Mouse (Mus musculus): ENCODE data around the gene Vmn1r87.
"Not testable (repeated sequence)": the region's sequence is repeated elsewhere in the genome, so short reads cannot be mapped to it uniquely, and the experiment has no call there.

The Vmn1r87 gene

DNA sequence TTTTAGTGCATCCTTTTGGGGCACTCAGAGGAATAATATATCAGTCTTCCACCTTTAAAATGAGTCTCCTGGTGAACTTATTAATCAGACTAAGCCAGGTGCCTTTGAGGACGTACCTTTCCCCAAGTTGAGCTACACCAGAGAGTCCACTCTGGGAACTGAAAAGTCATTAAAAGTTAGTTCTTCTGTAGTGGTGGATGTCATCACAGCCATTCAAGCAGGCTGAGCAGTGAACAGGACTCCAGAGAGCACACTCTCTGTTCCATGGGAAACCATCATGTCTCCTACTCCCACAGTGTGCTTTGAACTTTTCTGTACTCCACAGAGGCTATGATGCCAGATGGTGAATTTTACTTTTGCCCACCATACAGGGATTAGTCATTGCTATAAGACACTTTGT lies at the start of gene Vmn1r87:
Gene Vmn1r87 (minus strand): TSS at position 101 of the 400 bp plus-strand sequence.
- DNase-seq (ENCODE audit: low read depth, low spot score) = no peak

DNA sequence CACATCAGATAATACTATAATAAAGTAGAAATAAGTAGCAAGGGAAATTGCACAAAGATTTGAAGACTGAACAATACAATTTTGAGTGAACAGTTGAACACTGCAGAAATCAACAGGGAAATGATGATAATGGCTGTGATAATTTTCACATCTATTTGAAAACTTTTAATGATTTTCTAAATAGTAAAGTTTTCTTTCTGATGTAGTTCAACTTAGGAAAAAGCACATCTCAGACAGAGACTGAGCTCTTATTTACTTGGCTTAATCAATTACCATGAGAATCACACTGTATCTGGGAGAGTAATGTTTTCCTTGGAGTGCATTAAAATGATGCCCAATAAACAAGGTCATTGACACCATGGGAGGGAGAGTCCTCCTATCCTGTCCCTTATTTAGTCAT lies 19.3 kb upstream of the Vmn1r87 start, which contains the start of gene Vmn1r88:
Gene Vmn1r88 (plus strand): TSS at position 301 of the 400 bp plus-strand sequence.
- no peak for DNase-seq (ENCODE audit: low read depth, low spot score)

DNA sequence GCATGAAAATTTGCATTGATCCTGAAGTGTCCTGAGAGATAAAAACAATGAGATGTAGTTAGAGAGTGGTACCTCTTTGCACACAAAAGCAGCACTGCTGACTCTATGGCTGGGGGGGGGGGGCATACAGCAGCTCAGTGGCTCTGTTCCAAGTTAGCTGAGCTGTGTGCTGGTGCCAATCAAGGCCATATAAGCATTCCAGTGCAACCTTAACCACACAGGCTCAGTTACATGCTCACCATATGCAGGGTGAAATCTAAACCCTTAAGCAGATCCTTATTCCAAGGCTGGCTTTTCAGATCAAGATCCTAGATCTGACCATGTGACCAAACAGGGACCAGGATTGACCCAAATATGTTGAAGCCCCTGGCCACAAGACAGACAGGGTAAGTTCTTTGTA lies 2.6 kb downstream of the Vmn1r87 start:
- no peak for DNase-seq (ENCODE audit: low read depth, low spot score)

DNA sequence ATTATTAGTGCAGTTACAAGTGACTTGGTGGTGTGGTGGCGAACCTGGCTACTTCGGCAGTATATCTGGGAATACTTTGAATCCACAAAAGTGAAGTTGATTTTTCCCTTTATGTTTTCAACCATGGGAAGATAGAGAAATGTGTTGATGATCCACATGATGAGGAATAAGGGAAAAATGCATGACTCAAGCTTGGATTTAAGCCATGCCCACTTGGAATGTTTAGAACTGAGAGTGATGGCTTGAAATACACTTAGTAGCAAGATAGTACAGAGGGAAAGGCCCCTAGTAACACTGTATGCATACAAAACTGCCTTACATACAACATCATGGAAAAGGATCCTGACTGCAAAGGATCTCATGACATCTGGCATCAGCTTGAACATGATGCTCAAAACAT lies 8.1 kb downstream of the Vmn1r87 start:
- DNase-seq (ENCODE audit: low read depth, low spot score) = no peak

DNA sequence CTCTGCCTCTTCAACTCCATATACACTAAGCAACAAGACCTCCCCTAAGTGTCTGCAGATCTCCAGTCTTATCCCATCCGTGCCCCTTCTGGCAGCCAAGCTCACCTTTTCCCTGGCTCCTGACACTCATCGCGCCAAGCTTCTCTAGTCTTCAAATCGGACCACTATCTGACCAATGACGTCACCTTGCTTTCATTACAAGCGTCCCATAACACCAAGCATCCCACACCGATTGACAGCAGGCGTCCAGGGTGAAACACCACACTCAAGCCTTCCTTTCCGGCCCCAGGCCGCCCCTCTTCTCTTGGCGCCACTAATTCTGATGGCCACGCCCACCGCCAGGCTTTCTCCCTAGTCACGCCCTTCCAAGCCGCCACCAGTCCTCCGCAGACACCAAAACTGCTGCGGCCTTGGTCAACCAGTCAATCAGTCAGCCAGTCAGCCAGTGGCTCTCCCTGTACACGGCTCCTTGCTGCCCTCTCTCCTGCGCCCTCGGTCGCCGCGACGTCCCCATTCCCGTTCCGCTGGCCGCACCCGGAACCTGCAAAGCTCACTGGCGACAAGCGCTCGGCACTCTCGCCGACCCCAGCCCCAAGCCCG lies 16.3 kb downstream of the Vmn1r87 start:
- DNase-seq (ENCODE audit: low read depth, low spot score) = not testable (repeated sequence)

DNA sequence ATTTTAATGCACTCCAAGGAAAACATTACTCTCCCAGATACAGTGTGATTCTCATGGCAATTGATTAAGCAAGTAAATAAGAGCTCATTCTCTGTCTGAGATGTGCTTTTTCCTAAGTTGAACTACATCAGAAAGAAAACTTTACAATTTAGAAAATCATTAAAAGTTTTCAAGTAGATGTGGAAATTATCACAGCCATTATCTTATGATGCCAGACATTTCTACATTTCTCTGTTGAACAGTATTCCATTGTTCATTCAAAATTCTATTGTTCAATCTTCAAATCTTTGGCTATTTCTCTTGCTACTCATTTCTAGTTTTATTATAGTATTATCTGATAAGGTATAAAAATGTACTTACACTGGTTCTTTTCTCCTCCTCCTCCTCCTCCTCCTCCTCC lies 20.1 kb downstream of the Vmn1r87 start, which contains the start of gene Vmn1r86:
Gene Vmn1r86 (minus strand): TSS at position 101 of the 400 bp plus-strand sequence.
- no peak for DNase-seq (ENCODE audit: low read depth, low spot score)

DNA sequence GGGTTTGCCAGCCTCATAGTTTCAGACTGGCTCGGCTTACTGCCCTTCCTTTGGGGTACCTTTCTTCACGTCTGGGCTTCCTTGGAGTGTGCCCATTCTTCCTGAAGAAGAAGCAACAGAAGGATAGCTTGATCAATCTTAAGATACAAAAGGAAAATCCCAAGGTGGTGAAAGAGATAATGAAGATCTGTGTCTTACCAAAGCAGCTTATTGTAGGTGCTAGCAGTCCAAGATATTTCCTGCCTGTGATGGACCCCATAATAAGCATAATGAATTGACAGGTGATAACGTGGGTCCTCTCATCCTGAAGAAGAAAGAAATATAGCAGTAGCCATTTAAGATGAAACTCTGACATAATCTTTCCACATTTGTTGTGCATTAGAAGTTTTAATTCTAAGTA lies 44.9 kb downstream of the Vmn1r87 start, which contains the start of gene Vmn1r85:
Gene Vmn1r85 (minus strand): TSS at position 101 of the 400 bp plus-strand sequence.
- DNase-seq (ENCODE audit: low read depth, low spot score) = no peak

Measured in retina, adult 2 months (tissue).